Mouse (Mus musculus) layer of hippocampus, postnatal 14 days (tissue): ENCODE results near the gene H1fx. TPM values are rescaled to one million over a fixed set of nuclear protein-coding genes. Genes with fewer than 3 reads are reported as not detected.
"Not testable (repeated sequence)": the region's sequence is repeated elsewhere in the genome, so short reads cannot be mapped to it uniquely, and the experiment has no call there.

ENCODE experiments used
- DNase-seq, 2 experiments: peaks; one replicate each; pipeline ENCODE4 v3.0.0; 2021 to 2022; ENCODE audit warnings: low spot score in 2 of 2, mixed read lengths in 1 of 2
- long read RNA-seq, 2 experiments: library from polyadenylated mRNA; stranded (forward); transcript quantifications; one replicate each; pipeline ENCODE4 v2.0.0; 2021
- total RNA-seq, 2 experiments: library from RNA; stranded (reverse); gene quantifications; 2 replicates each; pipeline ENCODE4 v1.2.3; 2021

Gene H1fx
- total RNA-seq = 10 to 100 TPM; 70.0 to 76.0 TPM
- long read RNA-seq, experiment 1, transcript H1fx-201 (1 exons, 1,217 nt) = major isoform, 26 of 26 reads
- long read RNA-seq, experiment 1, partial matches to known transcripts = 0 of 26 reads
- long read RNA-seq, experiment 1, other reads (novel, unspliced or antisense) = 0 of 26 reads
- long read RNA-seq, experiment 2, transcript H1fx-201 (1 exons, 1,217 nt) = major isoform, 25 of 26 reads
- long read RNA-seq, experiment 2, partial matches to known transcripts = 0 of 26 reads
- long read RNA-seq, experiment 2, other reads (novel, unspliced or antisense) = 1 of 26 reads

GRCm38 (mm10) chr6:87981547-87982256, at the start of gene H1fx:
H1fx (minus strand) TSS chr6:87981637.
- DNase-seq = peak; percentile 81 to 84

- DNase-seq = no peak
Observed at GRCm38 (mm10) chr6:88030432-88030831, 49.0 kb upstream of the H1fx start.

- peak; percentile 23 to 48 for DNase-seq
Observed at GRCm38 (mm10) chr6:88027390-88027789, 46.0 kb upstream of the H1fx start.

GRCm38 (mm10) chr6:88023316-88023890, 42.0 kb upstream of the H1fx start:
- DNase-seq = no peak

- no peak for DNase-seq
Observed at GRCm38 (mm10) chr6:88019154-88019553, 37.7 kb upstream of the H1fx start.

- DNase-seq = no peak
Observed at GRCm38 (mm10) chr6:88017821-88018220, 36.4 kb upstream of the H1fx start.

GRCm38 (mm10) chr6:88015797-88016196, 34.4 kb upstream of the H1fx start:
- no peak for DNase-seq

- no peak for DNase-seq
Observed at GRCm38 (mm10) chr6:88013456-88013855, 32.0 kb upstream of the H1fx start.

- DNase-seq = no peak
Observed at GRCm38 (mm10) chr6:88012601-88013000, 31.2 kb upstream of the H1fx start.

GRCm38 (mm10) chr6:88011106-88011505, 29.7 kb upstream of the H1fx start:
- DNase-seq = peak in 1 of 2 experiments; percentile 43

GRCm38 (mm10) chr6:88009209-88009608, 27.8 kb upstream of the H1fx start:
- no peak for DNase-seq

GRCm38 (mm10) chr6:88004773-88005172, 23.3 kb upstream of the H1fx start:
- not testable (repeated sequence) for DNase-seq

- DNase-seq = no peak
Observed at GRCm38 (mm10) chr6:88003439-88003838, 22.0 kb upstream of the H1fx start.

GRCm38 (mm10) chr6:87998358-87998757, 16.9 kb upstream of the H1fx start:
- DNase-seq = no peak

GRCm38 (mm10) chr6:87997706-87998265, 16.3 kb upstream of the H1fx start:
- peak; percentile 82 to 84 for DNase-seq

- DNase-seq = no peak
Observed at GRCm38 (mm10) chr6:87996606-87997005, 15.2 kb upstream of the H1fx start.

- no peak for DNase-seq
Observed at GRCm38 (mm10) chr6:87995519-87995918, 14.1 kb upstream of the H1fx start.

GRCm38 (mm10) chr6:87993790-87994571, 12.5 kb upstream of the H1fx start:
- peak; percentile 55 to 66 for DNase-seq

GRCm38 (mm10) chr6:87992733-87993132, 11.3 kb upstream of the H1fx start:
- DNase-seq = no peak

- DNase-seq = no peak
Observed at GRCm38 (mm10) chr6:87991886-87992285, 10.4 kb upstream of the H1fx start.

- DNase-seq = no peak
Observed at GRCm38 (mm10) chr6:87991216-87991615, 9.8 kb upstream of the H1fx start.
